Mouse (Mus musculus) gonadal fat pad, adult 2 months (tissue): Measurements from ENCODE around the gene Pdcd2. TPM values are rescaled to one million over a fixed set of nuclear protein-coding genes. Genes with fewer than 3 reads are reported as not detected.
A peak's percentile ranks its signal among the peaks of the same experiment; 100 is the strongest.
"Not testable (repeated sequence)": the region's sequence is repeated elsewhere in the genome, so short reads cannot be mapped to it uniquely, and the experiment has no call there.

Experiments
- DNase-seq: peaks from one replicate; pipeline ENCODE4 v3.0.0-alpha.2; 2012; ENCODE audit warnings: low read depth
- polyA plus RNA-seq: library from polyadenylated mRNA; depleted of rRNA; stranded (reverse); fragments of >200 nt; gene quantifications from 2 replicates; pipeline ENCODE4 v1.2.3, GENCODE M21; 2012; rRNA removed

Gene Pdcd2
- 21.0 and 23.3 TPM in 2 replicates for polyA plus RNA-seq

- peak; percentile 63 for DNase-seq
Measured at GRCm38 (mm10) chr17:15526986-15527810, at the start of gene Pdcd2. Pdcd2 (minus strand) TSS chr17:15527301.

- DNase-seq = no peak
Measured at GRCm38 (mm10) chr17:15575056-15575455, 48.0 kb upstream of the Pdcd2 start.

GRCm38 (mm10) chr17:15566908-15567307 is 39.8 kb upstream of the Pdcd2 start:
- DNase-seq = no peak

GRCm38 (mm10) chr17:15564928-15565300 is 37.8 kb upstream of the Pdcd2 start:
- no peak for DNase-seq

- DNase-seq = peak; percentile 86
Measured at GRCm38 (mm10) chr17:15564014-15564927, 37.2 kb upstream of the Pdcd2 start, which contains the start of gene Prdm9. Prdm9 (minus strand) TSS chr17:15564354.

GRCm38 (mm10) chr17:15559946-15560345 is 32.8 kb upstream of the Pdcd2 start:
- no peak for DNase-seq

GRCm38 (mm10) chr17:15549713-15550112 is 22.6 kb upstream of the Pdcd2 start:
- DNase-seq = no peak

GRCm38 (mm10) chr17:15546440-15546839 is 19.3 kb upstream of the Pdcd2 start:
- no peak for DNase-seq

GRCm38 (mm10) chr17:15543868-15544267 is 16.8 kb upstream of the Pdcd2 start:
- DNase-seq = not testable (repeated sequence)

- DNase-seq = no peak
Measured at GRCm38 (mm10) chr17:15540309-15540708, 13.2 kb upstream of the Pdcd2 start.

GRCm38 (mm10) chr17:15536457-15536904 is 9.4 kb upstream of the Pdcd2 start:
- DNase-seq = no peak

- DNase-seq = no peak
Measured at GRCm38 (mm10) chr17:15535943-15536342, 8.8 kb upstream of the Pdcd2 start.

- no peak for DNase-seq
Measured at GRCm38 (mm10) chr17:15535162-15535800, 8.2 kb upstream of the Pdcd2 start.

GRCm38 (mm10) chr17:15530141-15530540 is 3.0 kb upstream of the Pdcd2 start:
- DNase-seq = no peak

GRCm38 (mm10) chr17:15528887-15529286 is 1.8 kb upstream of the Pdcd2 start:
- DNase-seq = no peak

GRCm38 (mm10) chr17:15527811-15528136 is 673 bp upstream of the Pdcd2 start:
- DNase-seq = no peak

- DNase-seq = no peak
Measured at GRCm38 (mm10) chr17:15526304-15526703, 797 bp downstream of the Pdcd2 start.

- DNase-seq = no peak
Measured at GRCm38 (mm10) chr17:15518766-15519165, 8.3 kb downstream of the Pdcd2 start.

GRCm38 (mm10) chr17:15518186-15518585 is 8.9 kb downstream of the Pdcd2 start:
- DNase-seq = no peak

GRCm38 (mm10) chr17:15517776-15518175 is 9.3 kb downstream of the Pdcd2 start:
- no peak for DNase-seq

GRCm38 (mm10) chr17:15510694-15511093 is 16.4 kb downstream of the Pdcd2 start:
- no peak for DNase-seq
